Mouse (Mus musculus) urinary bladder, postnatal 36 days (tissue): ENCODE measurements around the gene Olfr201.
"Not testable (repeated sequence)": the region's sequence is repeated elsewhere in the genome, so short reads cannot be mapped to it uniquely, and the experiment has no call there.

Experiments used
- DNase-seq, 2 experiments: peaks; one replicate each; pipeline ENCODE4 v3.0.0; 2022; ENCODE audit warnings: low spot score in 2 of 2, mixed read lengths in 1 of 2

The Olfr201 gene

GRCm38 (mm10) chr16:59272532-59272931 lies at the start of gene Olfr201:
Olfr201 (minus strand) TSS chr16:59272632.
- DNase-seq: not testable (repeated sequence)

DNA sequence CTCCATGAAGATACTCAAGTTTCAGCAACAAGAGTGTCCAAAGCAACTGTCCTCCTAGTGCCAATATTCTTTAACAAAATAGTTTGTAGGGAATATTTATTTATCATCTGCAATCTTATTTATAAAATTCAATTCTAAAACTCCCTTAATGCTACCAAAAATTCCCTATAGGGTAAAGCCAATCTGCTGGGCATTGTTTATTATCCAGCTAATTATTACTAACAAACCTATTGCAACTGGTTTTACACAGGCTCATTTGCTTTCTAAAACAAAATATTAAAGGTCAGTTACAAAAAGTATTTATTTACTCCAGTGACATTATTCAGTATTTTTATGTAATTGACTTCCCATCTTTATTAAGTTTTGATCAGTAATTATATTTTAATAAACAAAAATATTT lies 45.7 kb upstream of the Olfr201 start, which contains the start of gene Olfr204:
Olfr204 (minus strand) TSS at position 101 of the 400 bp plus-strand sequence.
- no peak for DNase-seq

DNA sequence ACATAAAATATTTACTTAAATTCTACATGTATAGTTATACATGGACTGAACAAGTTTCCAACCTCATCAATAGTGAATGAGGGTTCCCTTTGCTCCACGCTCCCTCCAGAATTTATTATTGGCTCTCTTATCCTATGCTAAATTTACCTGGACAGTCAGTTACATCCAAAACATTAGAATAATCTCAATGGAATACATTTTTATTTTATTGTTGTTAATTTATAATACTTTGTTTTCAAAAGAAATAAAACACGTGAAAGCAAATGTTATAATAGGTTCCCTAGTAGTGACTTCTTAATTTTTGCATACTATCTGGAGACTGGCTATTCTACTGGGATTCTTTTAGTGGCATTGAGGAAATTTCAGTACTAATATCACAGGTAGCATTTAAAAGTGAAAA lies 26.1 kb upstream of the Olfr201 start, which contains the start of gene Olfr203:
Olfr203 (plus strand) TSS at position 301 of the 400 bp plus-strand sequence.
- no peak for DNase-seq

DNA sequence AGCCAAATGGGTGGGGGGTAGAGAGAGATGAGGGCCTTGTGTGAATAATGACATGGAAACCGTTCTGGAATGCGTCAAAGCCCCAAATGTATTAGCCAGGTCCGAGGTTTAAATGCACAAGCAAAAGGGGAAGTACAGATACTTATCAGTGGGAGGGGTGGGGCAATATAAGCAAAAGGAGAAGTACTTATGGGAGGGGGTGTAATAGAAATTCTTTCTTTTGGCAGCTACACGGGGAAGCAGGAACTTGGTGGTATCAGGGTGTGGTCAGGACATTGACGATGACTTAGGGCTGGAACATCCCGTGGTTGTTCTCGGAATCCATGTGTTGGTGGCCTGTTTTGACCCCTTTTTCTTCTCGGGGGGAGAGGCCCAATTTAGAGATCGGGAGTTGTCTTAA lies 15.1 kb upstream of the Olfr201 start:
- not testable (repeated sequence) for DNase-seq

GRCm38 (mm10) chr16:59286693-59287092 lies 14.3 kb upstream of the Olfr201 start, which contains the start of gene Olfr202:
Olfr202 (minus strand) TSS chr16:59286793.
- no peak for DNase-seq

- DNase-seq: no peak
These were observed 11.0 kb upstream of the Olfr201 start for GRCm38 (mm10) chr16:59283476-59283875.

- DNase-seq: no peak
These were observed 8.1 kb upstream of the Olfr201 start for GRCm38 (mm10) chr16:59280542-59280941.

DNA sequence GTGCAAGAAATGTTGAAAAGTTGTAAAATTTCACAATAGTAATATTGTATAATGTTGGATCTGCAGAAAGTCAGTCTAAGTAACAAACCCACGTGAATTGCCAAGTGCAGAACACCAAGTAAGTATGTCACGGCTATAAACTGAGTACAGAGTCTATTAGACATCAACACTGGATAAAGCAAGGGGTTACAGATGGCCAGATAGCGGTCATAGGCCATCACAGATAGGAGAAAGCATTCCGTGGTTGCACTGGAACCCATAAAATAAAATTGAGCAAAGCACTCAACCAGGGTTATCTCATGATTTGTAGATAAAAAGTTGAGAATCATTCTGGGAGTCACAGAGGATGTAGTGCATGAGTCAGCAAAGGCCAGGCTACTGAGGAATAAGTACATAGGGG lies 3.3 kb downstream of the Olfr201 start:
- not testable (repeated sequence) for DNase-seq

- DNase-seq: no peak
These were observed 22.7 kb downstream of the Olfr201 start for GRCm38 (mm10) chr16:59249684-59250083.

DNA sequence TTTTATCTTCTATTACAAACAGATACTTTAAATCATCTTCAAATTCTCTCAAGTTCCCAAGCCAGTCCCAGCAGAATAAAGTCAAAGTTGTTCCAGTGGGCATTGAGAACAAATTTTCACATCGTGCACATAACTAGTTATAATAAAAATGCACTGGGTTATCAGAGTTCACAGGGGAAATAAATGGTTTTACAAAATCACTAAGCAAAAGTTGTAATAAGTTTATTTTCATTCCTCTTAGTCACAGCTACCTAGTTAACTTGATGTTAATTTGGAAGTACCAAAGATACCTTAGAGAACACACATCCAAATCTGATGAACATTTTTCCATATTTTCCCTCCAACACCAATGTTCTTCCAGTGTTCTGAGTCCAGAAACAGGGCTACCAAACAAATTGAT lies 52.8 kb downstream of the Olfr201 start, which contains the start of gene Olfr199:
Olfr199 (minus strand) TSS at position 101 of the 400 bp plus-strand sequence.
- not testable (repeated sequence) for DNase-seq

DNA sequence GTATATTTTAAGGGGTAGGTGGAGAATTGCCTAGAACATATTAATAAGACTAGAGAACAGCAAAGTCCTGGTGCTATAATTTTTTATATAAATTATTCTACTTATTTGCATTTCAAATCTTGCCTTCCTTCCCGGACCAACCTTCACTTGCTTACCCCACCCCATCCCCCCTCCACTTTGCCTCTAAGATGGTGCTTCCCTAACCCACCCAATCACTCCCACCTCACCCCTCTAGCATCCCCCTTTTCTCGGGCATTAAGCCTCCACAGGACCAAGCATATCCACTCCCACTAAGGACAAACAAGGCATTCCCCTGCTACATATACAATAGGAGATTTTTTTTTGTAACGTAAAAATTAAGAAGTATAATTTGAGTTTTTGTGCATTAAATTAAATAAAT lies 54.6 kb downstream of the Olfr201 start:
- not testable (repeated sequence) for DNase-seq
